Mouse (Mus musculus) T-helper 2 cell (primary cell): Measurements from ENCODE around the gene Ppm1a.

Experiments used
- in situ Hi-C: fragments of 300-600 bp; cut with MboI, MseI; formaldehyde crosslinking; loops from one replicate; pipeline ENCODE4 v1.15.1; 2025; ENCODE audit warnings: high pct_unique_total_duplicates

The Ppm1a gene

GRCm38 (mm10) chr12:72821589-72821988, 64.3 kb downstream of the Ppm1a start:
- in situ Hi-C loops, result no loop called here

GRCm38 (mm10) chr12:72825656-72826055, 68.4 kb downstream of the Ppm1a start:
- in situ Hi-C loops, result no loop called here

GRCm38 (mm10) chr12:72828846-72829556, 71.7 kb downstream of the Ppm1a start:
- in situ Hi-C loops, result no loop called here

GRCm38 (mm10) chr12:72829777-72830176, 72.5 kb downstream of the Ppm1a start:
- in situ Hi-C loops, result no loop called here

- in situ Hi-C loops, result no loop called here
Measured at GRCm38 (mm10) chr12:72830317-72830716, 73.1 kb downstream of the Ppm1a start.

GRCm38 (mm10) chr12:72831711-72832432, 74.6 kb downstream of the Ppm1a start:
- in situ Hi-C loops, result no loop called here

- in situ Hi-C loops, result loop anchor here (5.0 kb wide), 1 partner anchor 137 kb away; no protein-coding TSS in a partner anchor
Measured at GRCm38 (mm10) chr12:72834773-72835517, 77.7 kb downstream of the Ppm1a start.

GRCm38 (mm10) chr12:72835518-72836015, 78.3 kb downstream of the Ppm1a start:
- in situ Hi-C loops, result loop anchor here (5.0 kb wide), 1 partner anchor 137 kb away; no protein-coding TSS in a partner anchor

- in situ Hi-C loops, result loop anchor here (5.0 kb wide), 1 partner anchor 135 kb away; no protein-coding TSS in a partner anchor
Measured at GRCm38 (mm10) chr12:72837302-72837701, 80.0 kb downstream of the Ppm1a start.

GRCm38 (mm10) chr12:72841500-72841899, 84.2 kb downstream of the Ppm1a start:
- in situ Hi-C loops, result no loop called here

- in situ Hi-C loops, result no loop called here
Measured at GRCm38 (mm10) chr12:72843135-72843534, 85.9 kb downstream of the Ppm1a start.

- in situ Hi-C loops, result no loop called here
Measured at GRCm38 (mm10) chr12:72843555-72843954, 86.3 kb downstream of the Ppm1a start.

- in situ Hi-C loops, result no loop called here
Measured at GRCm38 (mm10) chr12:72843973-72844620, 86.8 kb downstream of the Ppm1a start.

GRCm38 (mm10) chr12:72845946-72846345, 88.7 kb downstream of the Ppm1a start:
- in situ Hi-C loops, result no loop called here

- in situ Hi-C loops, result no loop called here
Measured at GRCm38 (mm10) chr12:72847725-72848124, 90.5 kb downstream of the Ppm1a start.
